Mouse (Mus musculus) neutrophil, adult 5-6 weeks (primary cell): ENCODE results near the gene Tmbim6. TPM values are rescaled to one million over a fixed set of nuclear protein-coding genes. Genes with fewer than 3 reads are reported as not detected.

Experiments used
- ATAC-seq: fragments of 151-379, 151-347 bp; 2 replicates; pipeline ENCODE4 v1.8.0; 2017; ENCODE audit warnings: mild to moderate bottlenecking, moderate TSS enrichment; ENCODE audit not compliant: insufficient number of reproducible peaks, poor library complexity, low FRiP score, severe bottlenecking; ENCODE audit errors: extremely low read depth
- total RNA-seq: library from RNA; stranded (forward); fragments of 200-1000 nt; gene quantifications from 2 replicates; pipeline ENCODE4 v1.2.3, GENCODE M21; 2017

The Tmbim6 gene
- total RNA-seq, 1 experiment from 2014 or later, result 339 TPM

GRCm38 (mm10) chr15:99408845-99409244 is 16.2 kb downstream of the Tmbim6 start:
- no peak for ATAC-seq

DNA sequence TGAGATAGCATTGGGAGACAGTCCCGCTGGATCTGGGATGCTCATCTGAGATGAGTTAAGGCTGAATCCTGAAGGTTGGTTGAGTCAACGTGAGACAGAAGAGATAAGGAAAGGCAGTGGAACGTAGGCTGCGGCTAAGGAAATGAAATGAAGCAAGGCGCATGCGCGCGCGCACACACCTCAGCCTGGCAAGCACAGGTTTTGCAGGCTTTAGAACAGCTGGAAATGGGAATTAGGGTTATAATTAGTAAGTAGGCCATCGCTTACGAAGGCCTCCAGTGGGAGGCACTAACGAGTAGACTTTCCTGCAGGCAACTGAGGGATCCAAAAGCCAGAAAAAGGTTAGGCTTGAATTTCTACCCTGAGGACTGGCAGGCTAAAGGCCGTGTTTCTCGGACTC is 19.1 kb downstream of the Tmbim6 start:
- ATAC-seq, result no peak

GRCm38 (mm10) chr15:99415793-99416192 is 23.1 kb downstream of the Tmbim6 start:
- no peak for ATAC-seq

GRCm38 (mm10) chr15:99416348-99416882 is 23.7 kb downstream of the Tmbim6 start:
- peak; percentile 90 for ATAC-seq

DNA sequence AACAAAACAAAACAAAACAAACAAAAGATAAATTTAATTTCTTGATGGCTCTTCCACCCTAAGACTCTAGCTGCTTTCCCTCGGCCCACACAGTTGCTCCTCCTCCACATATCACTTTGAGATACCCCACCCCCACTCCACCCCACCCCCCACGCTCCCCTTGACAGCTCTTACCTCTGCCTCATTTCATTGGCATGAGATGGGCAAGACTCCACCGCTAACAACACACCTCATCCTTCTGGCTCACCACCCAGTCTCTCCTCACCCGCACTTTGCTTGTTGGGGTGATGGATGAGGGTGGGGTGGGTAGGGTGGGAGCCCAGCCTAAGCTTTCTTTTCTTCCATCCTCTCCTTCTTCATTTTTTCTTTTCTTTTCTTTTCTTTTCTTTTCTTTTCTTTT is 24.3 kb downstream of the Tmbim6 start:
- ATAC-seq, result no peak

DNA sequence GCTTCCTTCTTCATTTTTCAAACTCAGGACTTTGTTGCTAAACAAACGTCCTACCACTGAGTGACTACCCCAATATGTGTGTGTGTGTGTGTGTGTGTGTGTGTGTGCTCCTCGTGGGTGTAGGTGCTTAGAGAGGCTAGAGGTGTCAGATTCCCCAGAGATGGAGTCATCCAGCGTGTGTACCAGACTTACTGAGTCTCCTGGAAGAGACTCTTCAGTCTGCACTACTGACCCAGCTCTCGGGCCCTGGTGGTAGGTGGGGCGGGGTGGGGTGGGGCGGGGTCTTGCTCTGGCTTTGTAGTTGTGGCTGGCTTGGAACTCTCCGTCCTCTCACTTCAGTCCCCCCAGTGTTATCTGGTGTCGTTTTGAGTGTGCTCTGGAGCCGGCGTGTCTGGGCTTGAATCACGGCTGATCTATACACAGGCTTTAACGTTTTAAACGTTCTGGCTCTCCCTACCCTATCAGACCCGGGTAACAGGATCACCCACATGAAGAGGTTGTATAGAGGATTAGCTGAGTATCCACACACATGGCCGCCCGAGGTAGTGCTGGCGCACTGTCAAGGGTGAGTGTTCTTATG is 25.1 kb downstream of the Tmbim6 start:
- no peak for ATAC-seq

GRCm38 (mm10) chr15:99420101-99420500 is 27.4 kb downstream of the Tmbim6 start:
- no peak for ATAC-seq

- no peak for ATAC-seq
These were observed 27.9 kb downstream of the Tmbim6 start for GRCm38 (mm10) chr15:99420521-99421014.

GRCm38 (mm10) chr15:99421152-99421551 is 28.5 kb downstream of the Tmbim6 start:
- ATAC-seq, result no peak

DNA sequence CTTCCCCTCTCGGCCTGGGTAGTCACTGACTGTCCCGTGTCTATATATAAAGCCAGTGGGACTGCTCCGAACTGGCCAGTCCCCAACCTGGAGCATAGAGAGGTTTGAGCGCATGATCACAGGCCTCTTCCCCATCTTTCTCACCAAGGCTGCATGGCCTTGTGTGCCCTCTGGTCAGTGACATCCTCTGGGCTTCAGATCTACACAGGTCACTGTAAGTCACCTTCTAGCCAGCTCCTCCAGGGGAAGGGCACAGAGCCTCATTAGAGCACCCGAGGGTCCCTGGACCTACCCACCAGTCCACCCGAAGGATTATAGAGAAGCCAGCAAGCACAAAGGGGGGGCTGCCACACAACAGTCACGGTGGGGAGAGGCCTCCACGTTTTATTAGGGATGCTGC is 29.0 kb downstream of the Tmbim6 start:
- no peak for ATAC-seq

DNA sequence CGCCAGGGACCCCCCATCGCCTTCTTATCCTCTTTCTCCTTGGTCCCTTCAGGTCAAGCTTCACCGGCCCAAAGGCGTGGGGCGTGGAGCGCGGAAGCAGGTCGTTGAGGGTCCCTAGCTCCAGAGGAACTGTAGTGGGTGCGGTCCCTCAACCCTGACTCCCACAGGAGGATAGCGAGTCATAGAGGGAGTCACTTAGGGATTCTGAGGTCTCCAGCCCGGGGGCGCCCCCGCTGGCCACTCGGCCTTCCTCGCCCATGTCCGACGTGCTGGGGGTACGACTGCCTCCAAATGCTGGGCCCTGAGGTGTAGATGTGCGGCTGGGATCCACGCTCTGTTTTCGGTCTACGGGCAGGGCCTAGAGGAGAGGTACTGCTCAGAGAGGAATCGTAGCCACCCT is 29.9 kb downstream of the Tmbim6 start:
- ATAC-seq, result no peak

- ATAC-seq, result no peak
These were observed 30.4 kb downstream of the Tmbim6 start for GRCm38 (mm10) chr15:99423131-99423530.

DNA sequence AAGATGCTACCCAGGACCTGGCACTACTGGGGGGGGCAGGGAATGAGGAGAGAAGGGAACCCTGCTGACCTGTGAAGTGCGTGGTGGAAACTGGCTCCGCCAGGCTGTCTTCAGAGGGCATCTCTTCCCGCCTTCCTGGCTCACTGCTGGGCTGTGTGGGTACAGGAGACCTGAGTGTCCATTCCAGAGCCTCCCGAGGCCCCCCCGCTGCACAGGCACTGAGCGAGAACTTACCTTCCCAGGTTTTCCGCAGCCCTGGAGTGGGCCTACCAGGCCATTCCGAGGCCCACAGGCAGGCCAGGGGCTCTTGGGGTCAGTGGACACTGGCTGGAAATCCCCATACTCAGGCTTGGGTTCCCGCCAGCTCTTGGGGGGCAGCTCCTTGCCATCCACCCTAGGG is 31.2 kb downstream of the Tmbim6 start:
- ATAC-seq, result no peak

- no peak for ATAC-seq
These were observed 37.7 kb downstream of the Tmbim6 start for GRCm38 (mm10) chr15:99430394-99430793.

DNA sequence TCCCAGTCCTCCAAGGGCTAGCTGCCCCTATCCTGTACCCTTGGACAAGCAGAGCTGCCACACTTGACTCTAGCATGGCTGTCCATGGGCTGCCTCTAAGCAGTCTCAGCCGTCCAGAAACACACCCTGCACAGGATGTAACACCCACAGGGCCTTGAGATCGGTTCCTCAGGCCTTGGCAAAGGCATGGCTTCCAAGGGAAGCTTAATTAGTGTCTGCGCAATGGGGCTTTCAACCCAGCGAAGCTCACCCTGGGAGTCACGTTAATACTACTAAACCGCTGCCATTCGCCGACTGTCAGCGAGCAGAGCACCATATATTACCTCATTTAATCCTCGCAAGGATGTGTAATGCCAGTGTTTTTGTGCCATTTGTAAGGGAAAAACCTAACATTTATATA is 38.4 kb downstream of the Tmbim6 start:
- no peak for ATAC-seq

GRCm38 (mm10) chr15:99431504-99431903 is 38.8 kb downstream of the Tmbim6 start:
- no peak for ATAC-seq

- no peak for ATAC-seq
These were observed 39.3 kb downstream of the Tmbim6 start for GRCm38 (mm10) chr15:99431967-99432366.

DNA sequence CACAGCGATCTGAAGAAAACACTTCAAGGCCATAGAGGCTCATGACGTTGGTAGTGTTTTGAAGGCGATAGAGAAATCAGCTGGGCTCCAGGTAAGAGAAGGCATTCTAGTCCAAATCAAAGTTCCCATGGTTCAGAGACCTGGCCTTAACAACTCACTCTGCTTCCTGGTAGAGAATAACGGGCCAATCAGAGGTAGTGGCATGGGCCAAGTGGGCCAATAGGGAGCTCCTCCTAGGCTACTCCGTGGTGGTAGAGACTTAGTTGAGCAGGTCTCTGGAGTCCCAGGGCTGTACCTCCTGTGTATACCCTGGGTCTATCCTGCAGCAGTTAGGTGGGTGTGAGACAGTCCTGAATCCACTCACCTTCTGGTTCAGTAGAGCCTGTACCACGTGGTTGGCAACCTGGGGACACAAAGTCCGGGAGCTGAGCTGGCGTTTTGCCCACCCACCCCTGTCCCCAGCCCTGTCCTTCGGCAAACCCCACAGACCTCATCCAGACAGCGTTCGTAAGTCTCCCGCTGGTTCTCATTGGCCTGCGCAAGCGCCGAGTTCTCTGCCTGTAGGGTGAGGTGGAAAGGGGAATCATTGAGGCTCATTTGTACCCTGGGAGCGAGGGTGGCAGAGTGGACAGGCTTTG is 40.5 kb downstream of the Tmbim6 start:
- ATAC-seq, result no peak

GRCm38 (mm10) chr15:99433913-99434312 is 41.2 kb downstream of the Tmbim6 start:
- no peak for ATAC-seq

- no peak for ATAC-seq
These were observed 46.5 kb downstream of the Tmbim6 start for GRCm38 (mm10) chr15:99438966-99439698.
